Mouse (Mus musculus) embryonic facial prominence, embryonic 10.5 days (tissue): Measurements from ENCODE around the gene Lgr6. TPM values are rescaled to one million over a fixed set of nuclear protein-coding genes. Genes with fewer than 3 reads are reported as not detected.
A peak's percentile ranks its signal among the peaks of the same experiment; 100 is the strongest.

Source experiments
- DNase-seq: peaks from one replicate; pipeline ENCODE4 v3.0.0-alpha.2; 2017; ENCODE audit warnings: low spot score
- H3K27ac ChIP-seq: fragments of 300-500 bp; sonication (generic); replicated peaks from 2 replicates; pipeline ENCODE4 v1.5.1; 2016; ENCODE audit warnings: mild to moderate bottlenecking
- H3K27me3 ChIP-seq: fragments of 300-500 bp; sonication (generic); replicated peaks from 2 replicates; pipeline ENCODE4 v1.6.1; 2016; ENCODE audit warnings: low read depth, mild to moderate bottlenecking; ENCODE audit not compliant: poor library complexity, severe bottlenecking
- H3K36me3 ChIP-seq: fragments of 300-500 bp; sonication (generic); replicated peaks from 2 replicates; pipeline ENCODE4 v1.6.1; 2016; ENCODE audit warnings: mild to moderate bottlenecking, moderate library complexity
- H3K4me1 ChIP-seq: fragments of 300-500 bp; sonication (generic); 2 replicates; pipeline ENCODE4 v1.6.1; 2016
- H3K4me3 ChIP-seq: fragments of 300-500 bp; sonication (generic); 2 replicates; pipeline ENCODE4 v1.5.1; 2016; ENCODE audit warnings: mild to moderate bottlenecking, moderate library complexity
- H3K9me3 ChIP-seq: fragments of 300-500 bp; sonication (generic); 2 replicates; pipeline ENCODE4 v1.6.1; 2016; ENCODE audit warnings: mild to moderate bottlenecking
- WGBS: fragments of 180-500 bp; shearing (Covaris S2); methylation state at CpG from one replicate; pipeline ENCODE4 v1.1.7; 2016; 5-methylcytosine and 5-hydroxymethylcytosine counted together
- polyA plus RNA-seq: library from polyadenylated mRNA; unstranded; fragments of >200 nt; fragmentation: Nextera tagmentation; extraction: Ambion mirVana; gene quantifications from 2 replicates; pipeline ENCODE4 v1.2.1, GENCODE M21; 2016

Gene Lgr6
- polyA plus RNA-seq, 1 experiment from 2014 or later = 1.1 TPM

DNA sequence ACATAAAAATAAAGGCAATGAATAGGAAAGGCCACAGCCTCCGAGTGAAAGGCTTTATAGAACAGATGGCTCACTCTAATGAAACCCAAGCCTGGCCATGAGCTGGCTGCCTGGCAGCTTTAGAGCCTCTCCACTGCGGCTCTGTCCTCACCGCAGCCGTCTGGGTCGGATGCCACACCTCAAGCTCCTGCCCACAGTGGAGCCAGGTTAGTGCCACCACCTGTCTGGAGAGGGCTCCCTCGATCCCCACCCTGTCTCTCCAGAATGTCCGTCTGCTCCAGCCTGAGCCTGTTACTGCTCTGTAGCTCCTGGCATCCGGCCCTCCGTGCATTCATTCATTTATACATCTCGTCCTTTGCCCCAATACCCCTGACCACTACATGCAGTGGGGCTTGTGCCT is 15.4 kb downstream of the Lgr6 start:
- Histone ChIP-seq H3K27me3 (peaks cover 41% of the 10 kb centered on the region), H3K4me3 (no peak overlapping the region), H3K9me3 (no peaks in the 10 kb centered on the region), H3K27ac (no peak overlapping the region), H3K36me3 (no peaks in the 10 kb centered on the region), H3K4me1 (peaks cover 18% of the 10 kb centered on the region)
- DNase-seq = no peak
- 83% methylated on average over 10 of the region's 10 CpGs for WGBS

GRCm38 (mm10) chr1:135087414-135087813 is 17.7 kb downstream of the Lgr6 start:
- Histone ChIP-seq H3K9me3 (no peaks in the 10 kb centered on the region), H3K27ac (no peak overlapping the region), H3K27me3 (peaks cover 63% of the 10 kb centered on the region), H3K4me3 (no peak overlapping the region), H3K36me3 (no peaks in the 10 kb centered on the region), H3K4me1 (peaks cover 30% of the 10 kb centered on the region)
- no peak for DNase-seq
- 76% methylated on average over 1 of the region's 1 CpGs for WGBS

DNA sequence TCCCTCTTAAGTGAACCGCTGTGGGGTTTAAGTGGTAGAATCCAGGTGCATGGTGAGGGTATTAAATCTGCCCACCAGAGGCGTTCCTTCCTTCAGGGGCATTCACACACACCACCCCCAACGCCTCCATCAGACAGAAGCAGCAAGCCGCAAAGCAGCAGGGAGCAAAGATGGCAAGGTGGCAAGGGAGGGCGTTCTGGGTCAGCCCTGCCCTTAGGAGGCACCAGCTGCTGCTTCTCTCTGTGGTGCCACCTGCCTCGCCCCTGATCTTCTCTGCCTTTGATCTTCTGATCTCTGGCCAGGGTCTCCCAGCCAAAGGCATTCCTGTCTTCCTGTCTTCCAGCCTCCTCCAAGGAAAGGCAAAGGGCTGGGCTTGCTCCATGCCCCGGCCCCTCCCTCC is 19.1 kb downstream of the Lgr6 start:
- Histone ChIP-seq H3K4me3 (no peak overlapping the region), H3K27ac (no peak overlapping the region), H3K27me3 (peaks cover 77% of the 10 kb centered on the region), H3K36me3 (no peaks in the 10 kb centered on the region), H3K9me3 (no peaks in the 10 kb centered on the region), H3K4me1 (peaks cover 30% of the 10 kb centered on the region)
- no peak for DNase-seq
- WGBS = 38% methylated on average over 7 of the region's 7 CpGs

DNA sequence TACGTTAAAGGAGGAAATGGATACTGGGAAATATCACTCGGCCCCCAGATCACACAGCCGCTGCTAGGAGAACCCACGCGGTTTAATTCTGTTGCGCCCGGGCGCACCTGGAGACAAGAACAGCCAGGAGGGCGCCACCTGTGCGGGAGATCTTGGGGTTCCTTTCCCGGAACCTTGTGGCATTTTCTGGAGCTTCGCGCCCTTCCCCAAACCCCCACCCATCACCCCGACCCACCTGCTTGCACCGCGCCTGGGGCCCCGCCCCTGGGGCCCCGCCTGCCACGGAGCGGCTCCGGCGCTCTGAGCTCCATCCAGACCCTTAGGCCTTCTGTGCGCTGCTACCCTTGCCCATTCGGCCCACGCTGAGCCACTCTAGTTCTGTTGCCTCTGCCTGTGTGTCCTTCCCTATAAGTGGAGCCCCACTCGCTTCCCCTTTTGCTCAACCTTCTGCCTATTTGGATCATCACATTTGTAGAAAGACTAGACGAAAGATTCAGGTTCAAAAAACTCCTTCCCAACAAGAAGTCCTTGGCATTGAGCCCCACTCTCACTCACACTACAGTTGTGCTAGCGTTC is 19.7 kb downstream of the Lgr6 start:
- H3K27ac ChIP-seq = no peak overlapping the region
- H3K4me1 ChIP-seq = peaks cover 30% of the 10 kb centered on the region
- H3K4me3 ChIP-seq = peak overlapping the region; percentile 30; the same call in 1 of the 2 replicates
- 15% methylated on average over 28 of the region's 28 CpGs for WGBS
- DNase-seq = no peak
- H3K9me3 ChIP-seq = no peaks in the 10 kb centered on the region
- peaks cover 77% of the 10 kb centered on the region for H3K27me3 ChIP-seq
- H3K36me3 ChIP-seq = no peaks in the 10 kb centered on the region

- Histone ChIP-seq H3K4me3 (no peak overlapping the region), H3K9me3 (no peaks in the 10 kb centered on the region), H3K4me1 (peaks cover 35% of the 10 kb centered on the region), H3K36me3 (no peaks in the 10 kb centered on the region), H3K27me3 (peaks cover 72% of the 10 kb centered on the region), H3K27ac (no peak overlapping the region)
- no peak for DNase-seq
- WGBS = 44% methylated on average over 9 of the region's 9 CpGs
Measured at GRCm38 (mm10) chr1:135083465-135083864, 21.6 kb downstream of the Lgr6 start.

GRCm38 (mm10) chr1:135082267-135082666 is 22.8 kb downstream of the Lgr6 start:
- no peaks in the 10 kb centered on the region for H3K36me3 ChIP-seq
- H3K27ac ChIP-seq = no peak overlapping the region
- WGBS = 80% methylated on average over 3 of the region's 3 CpGs
- no peak overlapping the region for H3K4me3 ChIP-seq
- DNase-seq = no peak
- peaks cover 42% of the 10 kb centered on the region for H3K4me1 ChIP-seq
- H3K9me3 ChIP-seq = no peaks in the 10 kb centered on the region
- H3K27me3 ChIP-seq = peaks cover 62% of the 10 kb centered on the region

- Histone ChIP-seq H3K36me3 (no peaks in the 10 kb centered on the region), H3K27me3 (peaks cover 30% of the 10 kb centered on the region), H3K4me3 (no peak overlapping the region), H3K4me1 (peaks cover 35% of the 10 kb centered on the region), H3K27ac (no peak overlapping the region), H3K9me3 (no peaks in the 10 kb centered on the region)
- 28% methylated on average over 2 of the region's 2 CpGs for WGBS
- no peak for DNase-seq
Measured at GRCm38 (mm10) chr1:135079021-135079420, 26.1 kb downstream of the Lgr6 start.

GRCm38 (mm10) chr1:135076470-135076869 is 28.6 kb downstream of the Lgr6 start:
- no peak overlapping the region for H3K4me3 ChIP-seq
- peaks cover 5% of the 10 kb centered on the region; the same call in 1 of the 2 replicates for H3K27me3 ChIP-seq
- H3K9me3 ChIP-seq = no peaks in the 10 kb centered on the region
- peaks cover 24% of the 10 kb centered on the region for H3K4me1 ChIP-seq
- no peaks in the 10 kb centered on the region for H3K36me3 ChIP-seq
- H3K27ac ChIP-seq = no peak overlapping the region
- 50% methylated on average over 5 of the region's 5 CpGs for WGBS
- DNase-seq = no peak

- 87% methylated on average over 1 of the region's 1 CpGs for WGBS
Measured at GRCm38 (mm10) chr1:135075270-135075669, 29.8 kb downstream of the Lgr6 start.

GRCm38 (mm10) chr1:135072643-135073042 is 32.4 kb downstream of the Lgr6 start:
- no peaks in the 10 kb centered on the region for H3K9me3 ChIP-seq
- H3K4me1 ChIP-seq = peaks cover 15% of the 10 kb centered on the region
- H3K4me3 ChIP-seq = no peak overlapping the region
- 70% methylated on average over 5 of the region's 5 CpGs for WGBS
- DNase-seq = no peak
- no peak overlapping the region for H3K27ac ChIP-seq
- H3K36me3 ChIP-seq = no peaks in the 10 kb centered on the region
- no peaks in the 10 kb centered on the region; the same call in 1 of the 2 replicates for H3K27me3 ChIP-seq

More at GRCm38 (mm10) chr1:135075270-135075669, 29.8 kb downstream of the Lgr6 start:
- Histone ChIP-seq H3K36me3 (no peaks in the 10 kb centered on the region), H3K4me1 (peaks cover 24% of the 10 kb centered on the region), H3K4me3 (no peak overlapping the region), H3K27me3 (no peaks in the 10 kb centered on the region; the same call in 1 of the 2 replicates), H3K9me3 (no peaks in the 10 kb centered on the region), H3K27ac (no peak overlapping the region)
- DNase-seq = no peak

DNA sequence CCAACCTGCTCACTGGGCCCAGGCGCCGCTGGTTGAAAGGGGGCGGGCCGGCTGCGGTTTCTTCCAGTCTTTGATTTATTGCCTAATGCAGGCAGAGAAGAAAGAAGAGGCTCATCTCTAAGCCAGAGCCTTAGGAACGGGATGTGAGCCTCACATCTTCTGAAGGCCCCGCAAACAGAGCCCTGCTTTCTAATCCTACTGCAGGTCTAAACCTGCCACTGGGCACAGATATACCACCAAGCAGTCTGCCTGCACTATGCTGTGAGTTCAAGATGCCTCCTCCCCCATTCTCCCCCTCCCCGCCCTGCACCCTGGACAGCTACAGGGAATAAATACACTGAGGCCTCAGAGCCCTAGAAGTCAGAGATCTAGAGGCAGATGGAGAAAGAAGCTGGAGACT is 35.2 kb downstream of the Lgr6 start:
- 74% methylated on average over 8 of the region's 8 CpGs for WGBS
- Histone ChIP-seq H3K4me3 (no peak overlapping the region), H3K27ac (no peak overlapping the region), H3K9me3 (no peaks in the 10 kb centered on the region), H3K27me3 (no peaks in the 10 kb centered on the region), H3K36me3 (no peaks in the 10 kb centered on the region), H3K4me1 (no peaks in the 10 kb centered on the region)
- no peak for DNase-seq

DNA sequence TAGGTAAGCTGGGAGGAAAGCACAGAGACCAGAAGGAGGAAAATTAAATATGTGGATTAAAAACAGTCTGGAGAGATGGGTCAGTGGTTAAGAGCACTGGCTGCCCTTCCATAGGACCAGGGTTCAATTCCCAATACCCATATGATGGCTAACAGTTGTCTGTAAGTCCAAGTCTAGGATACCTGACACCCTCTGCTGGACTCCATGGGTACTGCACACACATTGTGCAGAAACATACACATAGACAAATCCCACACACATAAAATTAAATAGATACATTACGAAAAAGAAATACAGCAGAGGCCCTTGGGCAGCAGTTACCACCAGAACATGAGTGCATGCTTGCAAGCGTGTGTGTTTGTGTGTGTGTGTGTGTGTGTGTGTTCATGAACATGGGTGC is 40.6 kb downstream of the Lgr6 start:
- Histone ChIP-seq H3K9me3 (no peaks in the 10 kb centered on the region), H3K36me3 (no peaks in the 10 kb centered on the region), H3K4me1 (no peaks in the 10 kb centered on the region; the same call in 1 of the 2 replicates), H3K27me3 (no peaks in the 10 kb centered on the region), H3K27ac (no peak overlapping the region), H3K4me3 (no peak overlapping the region)
- DNase-seq = no peak
- 87% methylated on average over 2 of the region's 2 CpGs for WGBS

DNA sequence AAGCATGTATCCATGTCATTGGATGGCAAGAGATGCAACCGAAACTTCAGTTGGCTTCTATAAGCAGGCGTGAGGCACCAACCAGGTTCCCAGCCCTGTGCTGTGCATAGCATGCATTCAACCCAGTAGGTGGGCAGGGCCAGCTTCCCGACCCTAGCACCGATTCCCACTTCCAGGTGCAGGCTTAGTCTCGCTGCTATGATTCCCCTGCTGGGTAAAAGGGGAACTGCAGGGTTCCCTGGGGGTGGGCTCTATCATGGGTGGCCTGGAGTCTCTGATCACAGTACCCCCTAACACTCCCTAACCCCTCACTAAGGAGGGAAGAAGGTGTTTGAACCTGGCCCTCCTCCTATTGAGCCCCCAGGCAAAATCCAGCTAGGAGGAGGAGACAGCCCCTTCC is 42.1 kb downstream of the Lgr6 start:
- Histone ChIP-seq H3K4me1 (peaks cover 4% of the 10 kb centered on the region), H3K4me3 (no peak overlapping the region), H3K27me3 (0 out of 2 replicates have a peak, but pooled peaks cover 4% of the 10 kb centered on the region), H3K36me3 (no peaks in the 10 kb centered on the region), H3K27ac (no peak overlapping the region), H3K9me3 (no peaks in the 10 kb centered on the region)
- DNase-seq = no peak
- 67% methylated on average over 5 of the region's 5 CpGs for WGBS
